Mouse (Mus musculus): ENCODE measurements around the gene Zfp277.

Zfp277 gene

GRCm38 (mm10) chr12:40378621-40379537, 66.8 kb downstream of the Zfp277 start:
- no peak for DNase-seq (ENCODE audit: low read depth, low spot score)

GRCm38 (mm10) chr12:40351879-40352278, 93.8 kb downstream of the Zfp277 start:
- DNase-seq (ENCODE audit: low read depth, low spot score), result no peak

GRCm38 (mm10) chr12:40348251-40348650, 97.5 kb downstream of the Zfp277 start:
- no peak for DNase-seq (ENCODE audit: low read depth, low spot score)

- DNase-seq (ENCODE audit: low read depth, low spot score), result no peak
These were observed 98.5 kb downstream of the Zfp277 start for GRCm38 (mm10) chr12:40347060-40347698.

GRCm38 (mm10) chr12:40341443-40341842, 104.3 kb downstream of the Zfp277 start:
- DNase-seq (ENCODE audit: low read depth, low spot score), result no peak

GRCm38 (mm10) chr12:40335303-40335702, 110.4 kb downstream of the Zfp277 start:
- DNase-seq (ENCODE audit: low read depth, low spot score), result no peak

GRCm38 (mm10) chr12:40331467-40331866, 114.2 kb downstream of the Zfp277 start:
- DNase-seq (ENCODE audit: low read depth, low spot score), result no peak

- no peak for DNase-seq (ENCODE audit: low read depth, low spot score)
These were observed 118.6 kb downstream of the Zfp277 start for GRCm38 (mm10) chr12:40327012-40327660.

GRCm38 (mm10) chr12:40325582-40325981, 120.1 kb downstream of the Zfp277 start:
- no peak for DNase-seq (ENCODE audit: low read depth, low spot score)

- DNase-seq (ENCODE audit: low read depth, low spot score), result no peak
These were observed 120.9 kb downstream of the Zfp277 start for GRCm38 (mm10) chr12:40324819-40325218.

GRCm38 (mm10) chr12:40315146-40315545, 130.6 kb downstream of the Zfp277 start:
- DNase-seq (ENCODE audit: low read depth, low spot score), result no peak

GRCm38 (mm10) chr12:40303960-40304359, 141.7 kb downstream of the Zfp277 start:
- DNase-seq (ENCODE audit: low read depth, low spot score), result no peak

GRCm38 (mm10) chr12:40298636-40299035, 147.1 kb downstream of the Zfp277 start:
- no peak for DNase-seq (ENCODE audit: low read depth, low spot score)

- no peak for DNase-seq (ENCODE audit: low read depth, low spot score)
These were observed 159.2 kb downstream of the Zfp277 start for GRCm38 (mm10) chr12:40286539-40286938.

GRCm38 (mm10) chr12:40280596-40281325, 164.9 kb downstream of the Zfp277 start:
- no peak for DNase-seq (ENCODE audit: low read depth, low spot score)

GRCm38 (mm10) chr12:40277581-40277980, 168.1 kb downstream of the Zfp277 start:
- DNase-seq (ENCODE audit: low read depth, low spot score), result no peak

- no peak for DNase-seq (ENCODE audit: low read depth, low spot score)
These were observed 170.8 kb downstream of the Zfp277 start for GRCm38 (mm10) chr12:40274931-40275330.

- DNase-seq (ENCODE audit: low read depth, low spot score), result no peak
These were observed 172.4 kb downstream of the Zfp277 start for GRCm38 (mm10) chr12:40273339-40273738.

- DNase-seq (ENCODE audit: low read depth, low spot score), result no peak
These were observed 173.0 kb downstream of the Zfp277 start for GRCm38 (mm10) chr12:40272710-40273109.

GRCm38 (mm10) chr12:40268313-40268712, 177.4 kb downstream of the Zfp277 start:
- DNase-seq (ENCODE audit: low read depth, low spot score), result no peak
